Mouse (Mus musculus): ENCODE results near the gene Sdhaf2.
A peak's percentile ranks its signal among the peaks of the same experiment; 100 is the strongest.

Sdhaf2 gene

DNA sequence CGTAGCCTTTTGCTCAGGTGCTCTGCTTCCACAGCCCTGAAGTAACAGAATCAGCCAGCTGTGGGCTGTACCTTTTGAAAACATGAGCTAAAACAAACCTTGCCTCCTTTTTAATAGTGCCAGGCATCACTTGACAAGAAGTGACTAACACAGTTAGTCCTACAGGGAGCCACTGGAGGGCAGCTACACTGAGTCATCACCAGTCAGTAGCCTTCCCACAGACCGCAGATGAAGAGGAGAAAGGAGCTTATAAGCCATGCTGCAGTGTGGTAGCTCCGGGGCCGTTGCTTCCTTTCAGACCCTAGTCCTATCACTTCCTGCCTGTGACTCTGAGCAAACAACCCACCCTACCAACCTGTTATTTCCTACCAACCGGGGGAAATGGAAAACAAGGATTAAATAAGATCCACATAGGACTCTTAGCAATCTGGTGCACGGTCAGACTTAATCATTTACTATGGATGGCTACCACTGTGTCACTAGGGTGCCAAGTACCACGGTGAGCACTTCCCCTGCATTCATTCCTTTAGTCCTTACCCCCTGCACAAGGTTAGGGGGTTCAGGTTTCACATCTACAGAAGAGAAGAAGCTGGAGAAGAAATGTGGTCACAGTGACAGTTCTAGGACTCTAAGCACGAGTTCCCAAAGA is 28.3 kb downstream of the Sdhaf2 start:
- no peak for DNase-seq (ENCODE audit: low read depth, low spot score)

DNA sequence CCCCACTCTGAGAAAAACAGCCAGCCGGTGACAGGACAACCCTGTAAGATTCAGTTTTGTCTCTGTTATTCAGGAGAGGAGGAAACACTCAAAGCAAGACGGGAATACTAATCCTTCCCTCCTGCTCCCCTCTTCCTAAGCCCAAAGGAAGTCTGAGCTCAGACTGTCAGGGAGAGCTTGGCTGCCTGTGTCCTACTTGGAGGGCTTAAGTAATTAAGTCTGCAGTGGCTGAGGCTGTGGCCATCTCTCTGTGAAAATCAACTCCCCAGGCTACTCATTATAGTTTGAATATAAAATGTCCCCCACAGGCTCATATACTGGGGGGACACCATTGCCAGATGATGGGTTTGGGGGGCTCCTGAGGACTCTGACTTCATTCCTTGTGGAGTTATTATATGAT is 29.0 kb downstream of the Sdhaf2 start:
- DNase-seq (ENCODE audit: low read depth, low spot score): no peak

DNA sequence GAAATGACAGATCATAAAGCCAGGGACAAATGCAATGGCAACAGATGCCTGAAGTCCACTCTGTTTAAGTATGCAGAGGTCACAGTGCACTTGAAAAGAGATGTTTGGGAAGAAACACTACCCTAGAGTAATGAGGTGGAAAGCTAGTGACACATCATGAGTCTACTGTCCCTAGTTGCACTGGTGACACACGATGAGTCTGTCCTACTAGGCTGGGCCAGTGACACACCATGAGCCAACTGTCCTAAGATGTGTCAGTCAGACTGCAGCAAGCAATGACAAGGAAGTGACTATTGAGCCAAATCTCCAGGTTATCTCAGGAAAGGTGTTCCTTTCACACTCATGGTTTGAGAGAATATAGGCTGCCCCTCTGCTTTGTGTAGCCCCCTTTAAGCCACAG is 30.3 kb downstream of the Sdhaf2 start:
- DNase-seq (ENCODE audit: low read depth, low spot score): no peak

DNA sequence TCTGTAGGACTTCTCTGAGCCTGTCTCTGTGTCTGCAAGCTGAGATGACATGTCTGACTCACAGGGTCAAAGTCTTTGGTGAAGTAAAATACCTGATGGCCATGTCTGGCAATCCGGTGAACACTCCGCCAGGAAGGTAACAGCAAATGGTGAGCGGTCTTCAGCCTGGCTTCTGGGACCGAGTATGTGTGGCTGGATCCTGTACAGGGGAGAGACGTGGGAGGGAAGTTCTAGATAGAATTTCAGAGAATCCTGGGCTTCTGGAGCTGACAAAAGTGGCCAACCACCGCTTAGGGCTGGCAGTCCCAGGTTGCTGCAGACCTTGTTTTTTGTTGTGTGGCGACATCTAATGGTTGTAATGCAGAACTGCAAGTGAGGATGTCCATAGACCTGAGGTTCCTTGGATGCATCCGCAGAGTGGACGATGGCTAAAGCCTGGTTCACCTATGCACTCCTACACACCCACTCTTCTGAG is 39.6 kb downstream of the Sdhaf2 start:
- peak; percentile 81 for DNase-seq (ENCODE audit: low read depth, low spot score)

DNA sequence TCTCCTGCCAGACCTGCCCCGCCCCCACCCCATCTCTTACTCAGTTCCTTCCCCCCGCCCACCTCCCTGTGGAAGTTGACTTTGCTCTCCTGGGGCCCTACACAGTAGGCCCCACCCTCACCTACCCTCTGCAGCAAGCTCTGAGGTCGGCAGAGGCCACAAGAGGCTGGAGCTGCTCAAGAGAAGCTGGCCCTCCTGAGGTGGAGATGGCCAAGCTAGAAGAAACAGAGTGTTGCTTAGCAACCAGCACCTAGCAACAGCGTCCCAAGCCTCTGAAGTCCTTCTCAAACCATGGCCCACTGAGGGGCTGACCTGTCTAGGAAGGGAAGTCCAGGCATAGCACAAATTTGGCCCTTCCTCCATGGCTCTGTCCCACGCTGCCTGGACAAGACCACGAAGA is 43.2 kb downstream of the Sdhaf2 start, which contains the start of gene Ppp1r32:
Gene Ppp1r32 (minus strand): TSS at position 226 of the 400 bp plus-strand sequence.
- peak; percentile 51 for DNase-seq (ENCODE audit: low read depth, low spot score)

DNA sequence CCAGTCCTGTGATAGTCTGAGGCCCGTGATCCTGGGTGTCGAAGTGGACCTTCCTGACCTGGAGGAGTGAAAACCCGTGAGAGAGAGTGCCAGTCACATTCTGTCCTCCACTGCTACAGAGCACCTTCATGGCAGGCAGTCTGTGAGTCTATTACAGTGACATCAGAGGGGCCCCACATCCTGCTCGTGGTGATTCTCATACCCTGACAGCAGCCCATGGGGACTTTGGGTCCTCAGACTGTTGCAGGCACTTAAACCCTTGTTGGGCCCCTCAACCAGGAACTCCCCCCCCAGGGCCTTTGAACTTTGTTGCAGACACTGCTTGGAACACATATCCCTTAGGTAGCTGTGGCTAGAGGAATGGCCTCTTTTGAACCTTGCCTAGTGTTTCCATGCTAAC is 46.4 kb downstream of the Sdhaf2 start:
- no peak for DNase-seq (ENCODE audit: low read depth, low spot score)

DNA sequence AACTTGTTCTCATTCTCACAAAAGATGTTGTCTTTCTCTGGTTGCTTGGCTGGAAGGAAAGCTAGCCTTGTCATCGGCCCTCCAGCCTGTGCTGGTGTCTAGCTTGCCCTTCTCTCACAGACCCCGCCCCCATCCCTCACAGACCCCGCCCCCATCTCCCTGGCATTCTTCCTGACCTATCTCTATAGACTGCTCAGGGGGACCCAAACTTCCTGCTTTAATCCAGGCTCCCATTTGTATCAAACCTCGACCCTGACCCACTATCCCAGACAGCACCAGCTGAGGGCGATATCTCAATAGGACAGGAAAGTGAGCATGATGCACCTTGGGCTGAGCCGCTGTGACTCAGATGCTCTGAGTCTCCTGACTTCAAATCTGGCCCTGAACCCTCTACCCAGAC is 52.2 kb downstream of the Sdhaf2 start:
- no peak for DNase-seq (ENCODE audit: low read depth, low spot score)

DNA sequence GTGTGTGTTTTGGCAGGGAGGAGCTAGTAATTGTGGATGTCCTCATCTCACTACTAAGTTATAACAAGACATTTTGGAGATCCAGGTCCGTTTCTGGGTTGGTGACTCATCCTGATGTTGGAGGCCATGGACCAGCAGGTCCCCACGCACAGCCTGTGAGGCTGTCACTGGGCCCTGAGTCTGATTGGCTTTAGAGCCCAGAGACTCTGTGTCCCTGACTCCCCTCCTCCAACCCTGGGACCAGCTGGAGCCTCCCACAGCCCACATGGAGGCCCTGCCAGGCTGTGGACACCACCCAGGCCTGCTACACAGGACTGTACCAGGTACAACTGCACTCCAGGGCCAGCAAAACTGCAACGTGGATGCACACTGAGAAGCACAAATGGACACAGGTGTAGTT is 53.0 kb downstream of the Sdhaf2 start:
- no peak for DNase-seq (ENCODE audit: low read depth, low spot score)

DNA sequence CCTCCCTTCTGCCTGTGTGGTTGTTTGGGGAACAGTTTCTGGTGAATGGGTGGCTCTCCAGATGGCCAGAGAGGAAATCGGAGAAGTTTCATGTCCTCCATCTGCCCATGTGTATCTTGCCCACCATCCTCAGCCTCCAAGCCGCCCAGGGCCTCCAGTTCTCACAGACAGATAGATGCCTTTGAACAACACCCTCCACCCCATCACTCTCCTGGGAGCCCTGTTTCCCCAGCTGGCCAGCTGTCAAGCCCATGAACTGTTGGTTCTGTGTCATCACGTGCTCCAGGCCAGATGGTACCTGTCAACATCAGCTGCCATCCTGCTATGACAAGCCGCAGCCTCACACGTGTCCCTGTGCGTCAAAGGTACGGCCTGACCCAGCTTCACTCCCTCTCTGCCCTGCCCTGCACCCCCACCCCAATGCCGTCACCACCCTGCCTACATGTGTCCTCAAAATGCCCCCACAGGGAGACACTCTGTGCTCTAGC is 56.7 kb downstream of the Sdhaf2 start:
- DNase-seq (ENCODE audit: low read depth, low spot score): no peak

DNA sequence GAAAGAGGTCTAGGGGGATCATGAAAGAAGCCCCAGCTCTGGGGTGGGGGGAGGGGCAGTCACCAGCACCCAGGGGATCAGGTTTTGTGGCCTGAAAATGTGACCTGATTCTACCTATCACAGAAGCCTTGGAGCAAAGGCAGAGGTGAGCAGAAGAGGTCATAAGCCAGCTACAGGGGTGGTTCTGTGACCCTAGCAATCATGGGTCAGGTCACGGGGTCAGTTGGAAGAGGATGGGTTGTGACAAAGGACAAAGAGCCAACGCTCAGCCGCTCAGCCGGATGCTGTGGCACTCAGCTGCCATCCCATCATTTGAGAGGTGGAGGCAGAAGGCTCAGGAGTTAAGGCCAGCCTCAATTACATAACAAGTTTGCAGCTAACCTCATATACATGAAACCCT is 61.5 kb downstream of the Sdhaf2 start:
- DNase-seq (ENCODE audit: low read depth, low spot score): no peak

DNA sequence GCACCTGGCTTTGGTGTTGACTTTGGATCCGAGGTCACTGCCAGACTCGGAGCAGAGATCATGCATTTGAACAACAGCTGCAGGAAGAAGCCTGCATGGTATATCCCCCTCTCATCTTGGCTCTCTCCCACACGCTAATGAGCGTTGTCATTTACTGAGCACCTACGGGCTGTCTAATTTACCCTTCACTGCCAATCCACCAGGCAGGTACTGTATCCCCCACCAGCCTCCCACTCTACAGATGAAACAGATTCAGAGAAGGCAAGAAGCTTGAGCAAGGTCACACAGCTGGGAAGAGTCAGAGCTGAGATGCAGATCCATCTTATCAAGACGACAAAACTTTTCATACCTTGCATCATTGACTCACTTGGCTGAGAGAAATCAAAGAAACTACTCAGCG is 64.4 kb downstream of the Sdhaf2 start:
- no peak for DNase-seq (ENCODE audit: low read depth, low spot score)

DNA sequence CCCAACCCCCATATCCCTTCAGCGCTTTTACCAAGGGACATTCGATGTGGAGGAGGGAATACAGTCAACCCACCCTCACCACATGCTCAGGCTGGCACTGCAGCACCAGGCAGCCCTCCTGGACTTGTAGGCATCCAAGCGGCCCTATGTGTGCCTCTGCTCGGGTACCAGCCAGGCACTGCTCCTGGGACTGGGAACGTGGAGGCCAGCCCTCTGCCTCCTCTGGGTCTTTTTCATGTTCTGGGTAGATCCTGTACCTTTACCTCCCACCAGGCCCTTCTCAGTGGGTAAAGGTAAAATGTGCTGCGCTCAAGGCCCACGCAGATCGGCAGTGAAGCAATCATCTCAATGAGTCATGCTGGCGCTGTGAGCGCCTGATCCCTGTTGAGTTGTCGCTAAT is 66.0 kb downstream of the Sdhaf2 start:
- no peak for DNase-seq (ENCODE audit: low read depth, low spot score)

DNA sequence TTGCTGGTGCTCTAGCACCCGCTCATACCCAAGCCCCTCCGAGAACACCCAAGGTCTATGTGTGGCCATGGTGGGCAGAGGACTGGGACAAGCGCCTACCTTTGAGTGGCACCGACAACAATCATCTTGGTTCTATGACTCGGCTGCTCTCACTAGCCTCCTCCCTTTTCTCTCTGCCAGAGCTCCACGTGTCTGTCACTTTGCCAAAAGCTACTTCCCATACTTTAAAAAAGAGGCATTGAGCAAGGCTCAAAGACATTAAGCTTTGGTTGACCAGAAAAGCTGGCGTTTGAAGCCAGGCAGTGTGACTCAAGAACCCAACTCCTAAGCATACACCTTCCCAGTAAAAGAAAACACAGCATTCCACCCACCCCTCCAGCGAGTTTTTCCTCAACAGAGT is 67.8 kb downstream of the Sdhaf2 start:
- DNase-seq (ENCODE audit: low read depth, low spot score): no peak

DNA sequence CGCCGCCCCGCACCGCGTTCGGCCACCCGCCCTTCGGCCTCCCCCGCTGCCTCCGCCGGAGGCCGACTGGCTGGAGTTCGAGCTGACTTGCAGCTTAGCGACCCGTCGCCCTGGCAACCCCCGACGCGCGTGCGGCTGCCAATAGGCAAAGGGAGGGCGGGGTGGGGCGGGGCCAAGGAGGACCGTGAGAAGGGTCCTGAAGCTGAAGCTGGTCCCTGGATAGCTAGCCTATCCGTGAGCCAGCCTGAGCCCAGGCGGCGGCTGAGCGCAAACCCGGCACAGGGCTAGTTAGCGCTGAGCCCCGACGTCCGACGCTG is 68.5 kb downstream of the Sdhaf2 start:
- peak; percentile 86 for DNase-seq (ENCODE audit: low read depth, low spot score)

DNA sequence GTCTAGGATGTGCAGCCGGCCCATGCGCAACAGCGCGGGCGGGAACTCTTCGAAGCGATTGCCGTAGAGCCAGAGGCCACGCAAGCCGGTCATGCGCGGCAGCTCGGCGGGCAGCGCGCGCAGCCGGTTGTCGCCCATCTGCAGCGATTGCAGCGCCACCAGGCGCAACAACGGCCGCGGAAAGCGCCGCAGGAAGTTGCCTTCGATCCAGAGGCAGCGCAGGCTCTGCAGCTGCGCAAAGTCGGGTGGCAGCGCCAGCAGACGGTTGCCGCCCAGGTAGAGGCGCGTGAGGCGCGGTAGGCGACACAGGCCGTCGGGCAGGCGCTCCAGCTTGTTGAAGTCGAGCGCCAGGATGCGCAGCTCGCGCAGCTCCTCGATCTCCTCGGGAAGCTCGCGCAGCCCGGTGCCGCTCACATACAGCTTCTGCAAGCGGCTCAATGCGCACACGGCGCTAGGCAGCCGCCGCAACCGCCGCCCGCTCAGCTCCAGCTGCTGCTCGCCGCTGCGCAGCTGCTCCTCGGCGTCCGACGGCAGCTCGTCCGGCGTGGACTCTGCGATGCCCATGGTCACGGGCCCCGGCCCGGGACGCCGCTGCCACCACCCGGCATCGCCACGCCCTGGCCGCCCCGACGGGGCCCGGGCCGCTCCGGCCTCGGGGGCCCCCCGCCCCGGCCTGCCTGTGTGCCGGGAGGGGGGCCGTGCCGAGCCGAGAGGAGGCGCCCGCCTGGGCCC is 69.0 kb downstream of the Sdhaf2 start, which contains the start of gene Lrrc10b:
Gene Lrrc10b (minus strand): TSS at position 722 of the 732 bp plus-strand sequence.
- DNase-seq (ENCODE audit: low read depth, low spot score): peak; percentile 76

DNA sequence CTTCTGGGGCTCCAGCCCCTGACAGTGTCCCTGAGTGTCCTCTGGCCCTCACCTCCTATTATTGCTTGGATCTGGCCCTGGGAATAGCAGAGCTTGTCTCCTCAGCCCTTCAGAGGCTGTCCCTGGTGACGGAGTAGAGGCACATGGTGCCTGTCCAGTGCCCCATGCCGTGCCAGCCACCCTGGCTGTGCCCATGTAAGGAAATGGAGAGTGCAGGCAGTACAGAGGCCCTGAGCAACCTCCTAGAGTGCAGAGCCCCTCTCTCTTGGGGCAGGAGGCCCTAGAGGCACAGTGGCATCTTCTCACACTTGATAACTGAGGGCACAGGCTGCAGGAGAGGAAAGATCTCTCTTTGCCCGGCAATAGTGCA is 70.5 kb downstream of the Sdhaf2 start:
- DNase-seq (ENCODE audit: low read depth, low spot score): no peak

DNA sequence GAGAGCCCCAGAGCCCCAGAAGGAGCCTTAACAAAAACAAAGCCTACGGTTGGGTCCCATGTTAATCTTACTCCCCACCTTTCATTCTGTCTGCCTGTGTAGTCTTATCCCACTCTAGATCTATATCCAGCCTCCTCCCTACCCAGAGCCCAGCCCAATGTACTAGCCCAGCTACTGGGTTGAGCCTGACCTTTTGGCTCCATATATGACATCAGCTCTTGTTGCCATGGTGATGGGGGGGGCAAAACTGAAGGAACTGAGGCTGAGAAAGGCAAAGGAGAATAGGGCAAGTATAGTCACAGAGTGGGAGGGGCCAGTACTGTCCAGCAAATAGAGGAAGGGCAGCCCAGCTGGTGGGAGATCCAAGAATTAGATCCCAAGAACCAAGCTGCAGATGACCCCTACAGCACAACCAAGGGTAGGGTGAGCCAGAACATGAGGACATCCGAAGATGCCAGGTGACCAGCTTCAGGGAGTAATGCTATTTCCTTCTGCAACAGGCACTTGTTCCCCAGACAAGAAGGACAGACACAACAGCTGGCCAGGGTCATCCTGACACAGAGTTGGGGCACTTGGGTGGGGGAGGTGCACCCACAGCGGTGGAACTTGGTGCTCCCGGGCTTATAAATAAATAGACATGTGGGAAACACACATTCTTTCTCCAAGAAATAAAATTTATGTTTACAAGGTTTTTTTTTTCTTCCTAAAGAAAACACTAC is 71.1 kb downstream of the Sdhaf2 start:
- no peak for DNase-seq (ENCODE audit: low read depth, low spot score)

All from forelimb bud, embryonic 11.5 days (tissue).